Mouse (Mus musculus) CH12.LX (cell line): ENCODE measurements at regions not wholly inside any gene's neighbourhood (a gene's known extent, or its start where the extent isn't known, plus 50 kb on each side); places are given as distances from the start of the nearest gene placed in this dataset.

Experiments
- DNase-seq: peaks from one replicate; pipeline ENCODE4 v3.0.0-alpha.2; 2013; ENCODE audit errors: extremely low read depth
- H3K27ac ChIP-seq: 2 replicates; pipeline ENCODE4 v1.5.1; 2012; ENCODE audit warnings: low read depth, mild to moderate bottlenecking, control low read depth, moderate library complexity; ENCODE audit not compliant: insufficient read depth
- H3K27me3 ChIP-seq: replicated peaks from 2 replicates; pipeline ENCODE3; 2012; ENCODE audit warnings: inconsistent platforms
- H3K36me3 ChIP-seq, 2 experiments: replicated peaks in 1 of 2; 2 replicates each; pipeline versions ENCODE3 to v1.6.1; 2012; ENCODE audit warnings: inconsistent platforms in 1 of 2, low read length in 1 of 2, mild to moderate bottlenecking in 1 of 2, mixed read lengths in 1 of 2, moderate library complexity in 1 of 2; ENCODE audit not compliant: control insufficient read depth in 1 of 2, insufficient read depth in 1 of 2
- H3K4me1 ChIP-seq, 2 experiments: 2 replicates each; pipeline ENCODE4 v1.6.1; 2012; ENCODE audit warnings: inconsistent platforms in 1 of 2, moderate library complexity in 1 of 2; ENCODE audit not compliant: insufficient read depth in 2 of 2, control insufficient read depth in 1 of 2
- H3K4me2 ChIP-seq: 2 replicates; pipeline ENCODE4 v1.6.1; 2012; ENCODE audit warnings: low read depth, mild to moderate bottlenecking, control low read depth; ENCODE audit not compliant: poor library complexity, insufficient read depth, severe bottlenecking
- H3K4me3 ChIP-seq, 3 experiments: fragments of 150-350 bp in 1 of 3; sonication (generic) in 1 of 3; replicated peaks in 1 of 3; 2 replicates each; pipeline versions ENCODE3 to v1.5.1; 2011 to 2012; ENCODE audit warnings: low read depth in 2 of 3, low read length in 2 of 3, mild to moderate bottlenecking in 2 of 3, moderate library complexity in 2 of 3, control low read depth in 1 of 3, improper control_type of control experiment in 1 of 3, inconsistent platforms in 1 of 3, mixed read lengths in 1 of 3; ENCODE audit not compliant: poor library complexity in 1 of 3
- H3K79me2 ChIP-seq: replicated peaks from 2 replicates; pipeline ENCODE4 v1.6.1; 2012; ENCODE audit warnings: mild to moderate bottlenecking, moderate library complexity; ENCODE audit not compliant: control insufficient read depth, poor library complexity, insufficient read depth, severe bottlenecking; ENCODE audit errors: extremely low read depth
- H3K9ac ChIP-seq: 2 replicates; pipeline ENCODE4 v1.6.1; 2012; ENCODE audit warnings: low read depth, mild to moderate bottlenecking, control low read depth, moderate library complexity; ENCODE audit not compliant: insufficient read depth
- H3K9me3 ChIP-seq: replicated peaks from 2 replicates; pipeline ENCODE3; 2012; ENCODE audit warnings: low read length, inconsistent platforms, mixed read lengths
- BHLHE40 ChIP-seq: IDR thresholded peaks from 2 replicates; pipeline ENCODE4 v1.6.1; 2011; ENCODE audit warnings: mild to moderate bottlenecking, low read depth, low read length, improper control_type of control experiment
- CHD1 ChIP-seq: IDR thresholded peaks from 2 replicates; pipeline ENCODE4 v1.6.1; 2012; ENCODE audit warnings: low read depth, low read length, improper control_type of control experiment, inconsistent platforms
- EP300 ChIP-seq: IDR thresholded peaks from 2 replicates; pipeline ENCODE4 v1.6.1; 2011; ENCODE audit warnings: low read length, improper control_type of control experiment
- GABPA ChIP-seq: IDR thresholded peaks from 2 replicates; pipeline ENCODE4 v1.6.1; 2012; ENCODE audit warnings: low read depth, low read length, improper control_type of control experiment, inconsistent platforms; ENCODE audit not compliant: insufficient replicate concordance
- HCFC1 ChIP-seq: IDR thresholded peaks from 2 replicates; pipeline ENCODE4 v1.6.1; 2012; ENCODE audit warnings: low read depth, mild to moderate bottlenecking, inconsistent platforms, low read length, improper control_type of control experiment
- IRF4 ChIP-seq: IDR thresholded peaks from 2 replicates; pipeline ENCODE4 v1.6.1; 2014; ENCODE audit warnings: low read depth, mild to moderate bottlenecking, inconsistent platforms, low read length, improper control_type of control experiment
- JUND ChIP-seq: conservative IDR thresholded peaks from 2 replicates; pipeline ENCODE4 v1.6.1; 2011; ENCODE audit warnings: low read depth, low read length, improper control_type of control experiment
- MAZ ChIP-seq: IDR thresholded peaks from 2 replicates; pipeline ENCODE4 v1.6.1; 2012; ENCODE audit warnings: low read depth, mild to moderate bottlenecking, inconsistent platforms, low read length, improper control_type of control experiment, moderate library complexity
- MEF2A ChIP-seq: IDR thresholded peaks from 2 replicates; pipeline ENCODE4 v1.6.1; 2014; ENCODE audit warnings: low read depth, mild to moderate bottlenecking, inconsistent platforms, low read length, improper control_type of control experiment, borderline replicate concordance
- NELFE ChIP-seq: IDR thresholded peaks from 2 replicates; pipeline ENCODE4 v1.6.1; 2011; ENCODE audit warnings: low read depth, low read length, improper control_type of control experiment
- NRF1 ChIP-seq: IDR thresholded peaks from 2 replicates; pipeline ENCODE4 v1.6.1; 2014; ENCODE audit warnings: low read depth, mild to moderate bottlenecking, inconsistent platforms, low read length, improper control_type of control experiment, moderate library complexity
- POLR2A ChIP-seq: IDR thresholded peaks from 2 replicates; pipeline ENCODE4 v1.6.1; 2011; ENCODE audit warnings: low read depth, mild to moderate bottlenecking, improper control_type of control experiment, low read length
- RAD21 ChIP-seq: IDR thresholded peaks from 2 replicates; pipeline ENCODE4 v1.6.1; 2011; ENCODE audit warnings: low read depth, mild to moderate bottlenecking, low read length, improper control_type of control experiment, moderate library complexity
- SIN3A ChIP-seq: IDR thresholded peaks from 2 replicates; pipeline ENCODE4 v1.6.1; 2012; ENCODE audit warnings: low read length, improper control_type of control experiment, inconsistent platforms
- SMC3 ChIP-seq: IDR thresholded peaks from 2 replicates; pipeline ENCODE4 v1.6.1; 2011; ENCODE audit warnings: low read depth, low read length, improper control_type of control experiment
- TBP ChIP-seq: conservative IDR thresholded peaks from 2 replicates; pipeline ENCODE4 v1.6.1; 2011; ENCODE audit warnings: low read depth, low read length, improper control_type of control experiment
- TCF12 ChIP-seq: IDR thresholded peaks from 2 replicates; pipeline ENCODE4 v1.6.1; 2014; ENCODE audit warnings: low read depth, mild to moderate bottlenecking, inconsistent platforms, low read length, improper control_type of control experiment
- UBTF ChIP-seq: IDR thresholded peaks from 2 replicates; pipeline ENCODE4 v1.6.1; 2012; ENCODE audit warnings: low read depth, mild to moderate bottlenecking, inconsistent platforms, low read length, improper control_type of control experiment, moderate library complexity
- ZC3H11A ChIP-seq: IDR thresholded peaks from 2 replicates; pipeline ENCODE4 v1.6.1; 2012; ENCODE audit warnings: low read depth, mild to moderate bottlenecking, inconsistent platforms, low read length, improper control_type of control experiment
- ZKSCAN1 ChIP-seq: IDR thresholded peaks from 2 replicates; pipeline ENCODE4 v1.6.1; 2012; ENCODE audit warnings: low read depth, inconsistent platforms, low read length, improper control_type of control experiment, borderline replicate concordance
- ZMIZ1 ChIP-seq: IDR thresholded peaks from 2 replicates; pipeline ENCODE4 v1.6.1; 2012; ENCODE audit warnings: low read depth, mild to moderate bottlenecking, inconsistent platforms, low read length, improper control_type of control experiment
- dilution Hi-C: fragments of 300-500 bp; cut with MboI; formaldehyde crosslinking; loops from 2 replicates; pipeline ENCODE4 v1.14.3; 2020; ENCODE audit warnings: low sequenced_read_pairs; ENCODE audit not compliant: extremely low pct_unique_long_range_greater_than_20kb, extremely low pct_ligation_motif_present
- in situ Hi-C: fragments of 300-500 bp; cut with MboI; formaldehyde crosslinking; loops from 3 replicates; pipeline ENCODE4 v1.14.3; 2019; ENCODE audit warnings: low sequenced_read_pairs, low pct_ligation_motif_present, low pct_unique_long_range_greater_than_20kb, mixed read lengths

DNA sequence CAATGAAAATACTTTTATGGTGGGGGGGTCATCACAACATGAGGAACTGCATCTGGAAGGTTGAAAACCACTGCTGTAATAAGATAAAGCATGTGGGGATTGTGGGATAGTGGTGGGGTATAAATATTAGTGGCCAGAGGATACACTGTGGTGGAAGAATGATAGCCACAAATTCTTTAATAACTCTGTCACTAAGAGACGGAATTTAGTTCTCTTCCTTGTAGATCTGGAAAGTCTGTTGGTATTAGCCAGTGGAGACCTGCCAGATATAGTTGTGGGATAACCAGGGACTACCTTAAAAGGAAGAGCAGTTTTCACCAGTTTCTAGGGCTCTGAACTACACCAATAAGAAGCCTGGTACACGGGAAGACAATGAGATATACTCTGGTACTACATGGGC, 161.8 kb downstream of the Tmx1 start:
- Histone ChIP-seq H3K79me2 (no peaks in the 10 kb centered on the region), H3K27me3 (no peaks in the 10 kb centered on the region), H3K4me1 (no peaks in the 10 kb centered on the region), H3K9me3 (no peaks in the 10 kb centered on the region), H3K36me3 (no peaks in the 10 kb centered on the region), H3K27ac (no peak overlapping the region), H3K4me3 (no peak overlapping the region), H3K4me2 (no peak overlapping the region), H3K9ac (no peak overlapping the region)
- no peak for DNase-seq
- dilution Hi-C loops (no loop called here), in situ Hi-C loops (no loop called here)
- TF ChIP-seq BHLHE40 (no peak), IRF4 (no peak), GABPA (no peak), UBTF (no peak), ZMIZ1 (no peak), JUND (no peak), CHD1 (no peak), SMC3 (no peak), TCF12 (no peak), ZKSCAN1 (no peak), TBP (no peak), NELFE (no peak), POLR2A (no peak), ZC3H11A (no peak), MAZ (no peak), HCFC1 (no peak), MEF2A (no peak), SIN3A (no peak)

DNA sequence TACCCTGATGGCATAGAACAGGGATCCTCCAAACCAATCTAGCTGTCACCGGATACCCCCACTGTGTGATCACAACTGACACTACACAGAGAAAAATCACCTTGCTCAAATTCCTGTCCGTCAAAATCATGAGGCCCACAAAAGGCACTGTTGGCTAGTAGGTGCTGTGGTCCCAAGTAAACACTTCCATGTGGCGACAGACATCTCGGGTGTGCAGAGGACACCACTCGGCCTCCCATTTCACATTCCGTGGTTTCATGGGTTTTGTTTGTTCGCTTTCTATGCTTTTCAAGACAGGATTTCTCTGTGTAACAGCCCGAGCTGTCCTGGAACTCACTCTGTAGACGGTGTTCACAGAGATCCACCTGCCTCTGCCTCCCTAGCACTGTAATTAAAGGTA, 162.2 kb downstream of the Tmx1 start:
- in situ Hi-C loops = no loop called here
- DNase-seq = no peak
- Histone ChIP-seq H3K4me3 (no peak overlapping the region), H3K79me2 (no peaks in the 10 kb centered on the region), H3K27me3 (no peaks in the 10 kb centered on the region), H3K9me3 (no peaks in the 10 kb centered on the region), H3K36me3 (no peaks in the 10 kb centered on the region), H3K27ac (no peak overlapping the region), H3K4me2 (no peak overlapping the region), H3K4me1 (no peaks in the 10 kb centered on the region), H3K9ac (no peak overlapping the region)
- dilution Hi-C loops = no loop called here
- TF ChIP-seq ZMIZ1 = no peak
- TF ChIP-seq EP300 = no peak
- no peak for TF ChIP-seq NRF1
- no peak for TF ChIP-seq HCFC1
- no peak for TF ChIP-seq RAD21
